Mouse (Mus musculus): ENCODE measurements at regions not wholly inside any gene's neighbourhood (a gene's known extent, or its start where the extent isn't known, plus 50 kb on each side); places are given as distances from the start of the nearest gene placed in this dataset.

GRCm38 (mm10) chr3:52196047-52196935 is 71.8 kb upstream of the Foxo1 start:
- peak; percentile 49 for DNase-seq (ENCODE audit: extremely low spot score, low read depth, low spot score)

DNA sequence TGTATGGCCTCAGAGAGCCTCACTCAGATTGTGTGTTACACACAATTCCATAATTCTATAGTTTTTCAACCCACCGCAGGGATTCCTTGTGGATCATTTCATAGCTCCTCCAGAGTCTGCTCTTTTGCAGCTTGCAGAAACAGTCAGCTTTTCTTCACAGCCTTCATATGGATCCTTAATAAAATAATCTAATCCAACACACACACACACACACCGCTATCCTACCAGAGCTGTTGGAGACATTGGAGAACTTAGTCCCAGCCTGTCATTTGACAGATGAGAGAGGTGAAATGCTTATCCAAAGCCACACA is 71.2 kb upstream of the Foxo1 start:
- no peak for DNase-seq (ENCODE audit: extremely low spot score, low read depth, low spot score)

DNA sequence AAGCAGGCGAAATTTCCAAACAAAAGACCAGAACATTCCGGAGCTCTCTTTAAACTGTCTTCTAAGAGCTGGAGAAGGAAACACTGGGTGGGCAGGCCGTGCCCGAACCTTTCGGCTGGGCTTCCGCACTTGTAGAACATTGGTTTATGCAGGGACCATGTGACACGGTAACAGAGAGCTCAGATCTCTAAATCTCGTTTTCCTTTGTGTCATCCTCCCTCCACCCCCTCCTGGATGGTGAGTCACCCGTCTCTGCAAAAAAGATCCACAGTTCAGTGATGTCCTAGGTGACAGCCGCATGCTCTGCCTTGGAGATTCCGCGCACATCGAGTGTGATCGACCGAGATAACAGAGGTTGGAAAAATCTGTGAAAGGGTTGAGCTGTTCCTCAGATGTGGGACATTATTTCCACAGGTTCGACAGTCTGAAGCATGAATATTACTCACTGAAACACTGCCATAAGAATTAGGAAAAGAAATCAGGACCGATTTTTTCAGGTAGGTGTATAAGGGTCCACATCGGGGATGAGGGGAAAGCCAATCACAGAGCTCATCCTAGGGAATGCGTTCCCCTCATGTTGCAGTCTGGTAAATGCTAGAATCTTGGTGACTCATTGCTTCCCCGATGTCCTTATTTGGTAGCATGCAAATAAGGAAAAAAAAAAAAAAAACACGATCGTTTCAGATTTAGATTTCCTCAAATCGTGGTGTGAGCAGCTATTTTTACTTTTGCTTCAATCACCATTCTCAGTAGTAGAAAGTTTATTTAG is 70.0 kb upstream of the Foxo1 start:
- DNase-seq (ENCODE audit: extremely low spot score, low read depth, low spot score) = no peak

- no peak for DNase-seq (ENCODE audit: extremely low spot score, low read depth, low spot score)
Observed at GRCm38 (mm10) chr3:52198751-52199738, 69.1 kb upstream of the Foxo1 start.

GRCm38 (mm10) chr3:52200106-52200505 is 68.0 kb upstream of the Foxo1 start:
- DNase-seq (ENCODE audit: extremely low spot score, low read depth, low spot score) = no peak

DNA sequence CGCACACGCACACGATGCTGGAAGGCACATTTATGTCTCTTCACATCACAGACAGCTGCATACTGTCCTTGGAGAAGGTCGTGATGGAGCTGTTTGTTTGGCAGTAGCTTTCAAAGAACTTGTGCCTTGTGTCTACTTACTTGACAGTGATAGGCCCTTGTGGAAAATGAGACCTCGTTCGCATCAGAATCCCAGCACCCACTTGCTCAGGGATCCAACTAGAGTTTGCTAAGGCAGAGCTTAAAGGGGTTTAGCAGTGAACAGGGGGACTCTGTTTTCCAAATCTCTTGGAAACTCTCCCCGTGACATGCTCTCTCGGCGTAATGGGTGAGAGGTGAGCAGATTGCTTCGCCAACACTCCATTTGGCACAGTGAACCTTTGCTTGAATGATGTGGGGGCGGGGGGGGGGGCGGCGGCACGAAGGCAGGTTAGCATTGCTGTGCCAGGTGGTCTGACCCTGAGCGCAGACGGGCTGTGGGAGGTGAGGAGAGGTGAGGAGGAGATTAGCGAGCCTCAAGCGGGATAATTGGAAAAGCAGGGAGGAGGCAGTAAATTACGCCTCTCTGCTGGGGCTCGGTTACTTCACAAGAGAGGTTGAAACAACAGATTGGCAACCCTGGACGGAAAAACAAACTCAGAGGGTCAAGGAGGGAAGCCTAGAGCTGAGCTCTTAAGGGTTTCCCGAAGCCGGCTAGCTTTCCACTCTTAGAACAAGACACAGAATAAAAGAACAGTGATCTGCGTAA is 57.4 kb upstream of the Foxo1 start:
- no peak for DNase-seq (ENCODE audit: extremely low spot score, low read depth, low spot score)

DNA sequence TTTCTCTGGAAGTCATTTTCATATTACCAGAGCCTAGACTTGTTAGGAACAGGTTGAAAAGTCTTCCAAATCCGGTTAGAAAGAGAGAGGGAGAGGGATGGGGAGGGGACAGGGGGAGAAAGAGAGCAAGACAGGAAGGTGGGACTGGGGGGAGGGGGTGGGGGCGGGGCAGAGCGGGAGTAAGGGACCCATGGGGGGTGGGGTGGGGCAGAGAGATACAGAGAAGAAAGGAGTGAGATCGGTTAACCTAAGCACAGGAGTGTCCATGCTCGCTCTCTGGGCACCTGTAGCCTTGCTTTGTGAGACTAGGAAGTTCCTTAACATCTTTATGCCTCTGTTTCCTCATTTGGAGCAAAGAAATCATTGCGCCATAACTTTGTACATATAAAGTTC is 56.8 kb upstream of the Foxo1 start:
- DNase-seq (ENCODE audit: extremely low spot score, low read depth, low spot score) = no peak

DNA sequence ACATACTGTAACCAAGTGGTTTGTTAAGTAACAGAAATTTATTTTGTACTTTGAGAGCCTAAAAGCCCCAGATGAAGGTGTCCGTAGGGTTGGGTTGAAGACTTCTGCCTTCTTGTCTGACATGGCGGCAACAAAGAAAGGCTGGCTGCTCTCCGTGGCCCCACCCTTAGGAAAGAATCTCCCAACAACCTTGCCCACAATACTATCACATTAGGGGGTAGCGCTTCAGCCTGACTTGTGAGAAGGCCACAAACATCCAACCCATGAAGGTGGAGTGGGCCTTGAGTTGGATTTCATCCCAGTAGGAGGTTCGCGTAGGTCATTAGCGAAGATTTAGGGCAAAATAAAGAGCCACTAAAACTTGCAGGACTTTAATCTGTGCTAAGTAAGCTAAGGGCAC is 54.0 kb upstream of the Foxo1 start:
- DNase-seq (ENCODE audit: extremely low spot score, low read depth, low spot score) = no peak

- DNase-seq (ENCODE audit: extremely low spot score, low read depth, low spot score) = no peak
Observed at GRCm38 (mm10) chr3:52215083-52215482, 53.1 kb upstream of the Foxo1 start.
